Mouse (Mus musculus) ES-E14 (cell line): Measurements from ENCODE around the gene Olfr267. TPM values are rescaled to one million over a fixed set of nuclear protein-coding genes. Genes with fewer than 3 reads are reported as not detected.

Source experiments
- DNase-seq: peaks from one replicate; pipeline ENCODE4 v3.0.0-alpha.2; 2013; ENCODE audit warnings: low read depth, low spot score
- H3K27ac ChIP-seq: 2 replicates; pipeline ENCODE4 v1.5.1; 2012; ENCODE audit warnings: low read depth, mild to moderate bottlenecking, low read length, moderate library complexity, mixed read lengths; ENCODE audit not compliant: poor library complexity, insufficient read depth, severe bottlenecking
- H3K36me3 ChIP-seq: 2 replicates; pipeline ENCODE4 v1.6.1; 2012; ENCODE audit warnings: mild to moderate bottlenecking, low read length, moderate library complexity, mixed read lengths; ENCODE audit not compliant: control insufficient read depth, poor library complexity, insufficient read depth, severe bottlenecking
- H3K4me1 ChIP-seq, 2 experiments: fragments of 150-350 bp in 1 of 2; sonication (generic) in 1 of 2; 2 replicates each; pipeline ENCODE4 v1.6.1; 2012; ENCODE audit warnings: low read length in 2 of 2, mild to moderate bottlenecking in 1 of 2, mixed read lengths in 1 of 2; ENCODE audit not compliant: control insufficient read depth in 2 of 2, insufficient read depth in 2 of 2, poor library complexity in 1 of 2
- H3K4me3 ChIP-seq, 2 experiments: fragments of 150-350 bp in 1 of 2; sonication (generic) in 1 of 2; 2 replicates each; pipeline ENCODE4 v1.5.1; 2012; ENCODE audit warnings: low read length in 2 of 2, low read depth in 1 of 2, mild to moderate bottlenecking in 1 of 2, mixed read lengths in 1 of 2; ENCODE audit not compliant: insufficient read depth in 1 of 2, poor library complexity in 1 of 2, severe bottlenecking in 1 of 2
- H3K9ac ChIP-seq: 2 replicates; pipeline ENCODE4 v1.6.1; 2012; ENCODE audit warnings: low read depth, mild to moderate bottlenecking, low read length, mixed read lengths; ENCODE audit not compliant: poor library complexity, insufficient read depth, severe bottlenecking
- H3K9me3 ChIP-seq: fragments of 150-350 bp; sonication (generic); 2 replicates; pipeline ENCODE4 v1.6.1; 2012; ENCODE audit warnings: low read depth, mild to moderate bottlenecking, low read length; ENCODE audit not compliant: control insufficient read depth, insufficient read depth
- CHD2 ChIP-seq: IDR thresholded peaks from 2 replicates; pipeline ENCODE4 v1.6.1; 2014; ENCODE audit warnings: mild to moderate bottlenecking, low read depth, low read length, inconsistent platforms
- HCFC1 ChIP-seq: IDR thresholded peaks from 2 replicates; pipeline ENCODE4 v1.6.1; 2012; ENCODE audit warnings: low read length, inconsistent platforms, borderline replicate concordance; ENCODE audit not compliant: insufficient read depth
- MAFK ChIP-seq: IDR thresholded peaks from 2 replicates; pipeline ENCODE4 v1.6.1; 2014; ENCODE audit warnings: mild to moderate bottlenecking, low read depth, low read length, inconsistent platforms; ENCODE audit not compliant: insufficient read depth
- ZC3H11A ChIP-seq: IDR thresholded peaks from 2 replicates; pipeline ENCODE4 v1.6.1; 2012; ENCODE audit warnings: low read depth, mild to moderate bottlenecking, inconsistent platforms, low read length, borderline replicate concordance
- ZNF384 ChIP-seq: IDR thresholded peaks from 2 replicates; pipeline ENCODE4 v1.6.1; 2012; ENCODE audit warnings: low read depth, low read length, inconsistent platforms
- in situ Hi-C, 2 experiments: fragments of 600-800 bp; cut with MboI; formaldehyde crosslinking; loops; one replicate each; pipeline ENCODE4 v1.15.1; 2025; ENCODE audit warnings: low sequenced_read_pairs in 2 of 2, inconsistent platforms in 1 of 2; ENCODE audit not compliant: unreplicated experiment in 2 of 2
- total RNA-seq: library from RNA; depleted of rRNA; stranded (reverse); fragments of 300-350 nt; gene quantifications from 2 replicates; pipeline ENCODE4 v1.2.3, GENCODE M21; 2012; rRNA removed

Gene Olfr267
- total RNA-seq, 1 experiment: not detected

- Histone ChIP-seq H3K4me1 (0 out of 4 replicates have a peak, but pooled peaks cover 0 to 2% of the 10 kb centered on the region in 2 experiments), H3K36me3 (no peaks in the 10 kb centered on the region), H3K4me3 (no peak overlapping the region), H3K9ac (no peak overlapping the region), H3K27ac (no peak overlapping the region), H3K9me3 (no peaks in the 10 kb centered on the region)
- in situ Hi-C loops: no loop called here
- no peak for DNase-seq
- no peak for TF ChIP-seq MAFK
- TF ChIP-seq ZNF384: no peak
- TF ChIP-seq ZC3H11A: no peak
- no peak for TF ChIP-seq CHD2
- no peak for TF ChIP-seq HCFC1
These were observed 38.0 kb downstream of the Olfr267 start for GRCm38 (mm10) chr4:58749510-58749909.

DNA sequence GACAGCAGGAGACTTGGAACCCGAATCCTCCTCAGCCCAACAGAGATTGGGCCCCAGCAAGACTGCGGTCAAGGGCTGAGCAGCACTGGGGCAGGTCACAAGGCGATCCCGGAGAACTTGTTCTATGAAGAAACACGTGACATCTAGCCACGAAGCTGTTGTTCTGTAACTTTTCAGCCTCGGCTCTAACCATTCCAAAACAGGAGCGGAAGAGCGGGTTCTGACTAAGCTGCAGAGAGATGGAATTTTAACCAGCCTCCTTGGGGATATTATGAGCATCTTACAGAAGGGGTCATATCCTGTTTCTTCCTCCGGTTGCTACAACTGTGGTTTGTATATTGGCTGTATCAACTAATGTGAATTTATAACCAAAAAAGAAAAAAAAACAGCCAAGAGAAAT is 38.4 kb downstream of the Olfr267 start:
- no peak for TF ChIP-seq ZNF384
- no peak for TF ChIP-seq HCFC1
- no peak for TF ChIP-seq ZC3H11A
- no peak for TF ChIP-seq MAFK
- TF ChIP-seq CHD2: no peak
- in situ Hi-C loops: no loop called here
- no peak for DNase-seq
- H3K36me3 ChIP-seq: no peaks in the 10 kb centered on the region
- H3K4me3 ChIP-seq: no peak overlapping the region
- no peak overlapping the region for H3K27ac ChIP-seq
- H3K4me1 ChIP-seq: 0 out of 4 replicates have a peak, but pooled peaks cover 0 to 2% of the 10 kb centered on the region in 2 experiments
- H3K9me3 ChIP-seq: no peaks in the 10 kb centered on the region
- H3K9ac ChIP-seq: no peak overlapping the region

GRCm38 (mm10) chr4:58745583-58746222 is 41.8 kb downstream of the Olfr267 start:
- TF ChIP-seq MAFK (no peak), HCFC1 (no peak), ZC3H11A (no peak), ZNF384 (no peak), CHD2 (no peak)
- H3K4me3 ChIP-seq: no peak overlapping the region
- 0 out of 4 replicates have a peak, but pooled peaks cover 0 to 2% of the 10 kb centered on the region in 2 experiments for H3K4me1 ChIP-seq
- no peak for DNase-seq
- no peak overlapping the region for H3K9ac ChIP-seq
- in situ Hi-C loops: no loop called here
- H3K27ac ChIP-seq: no peak overlapping the region
- H3K36me3 ChIP-seq: no peaks in the 10 kb centered on the region
- no peaks in the 10 kb centered on the region for H3K9me3 ChIP-seq

DNA sequence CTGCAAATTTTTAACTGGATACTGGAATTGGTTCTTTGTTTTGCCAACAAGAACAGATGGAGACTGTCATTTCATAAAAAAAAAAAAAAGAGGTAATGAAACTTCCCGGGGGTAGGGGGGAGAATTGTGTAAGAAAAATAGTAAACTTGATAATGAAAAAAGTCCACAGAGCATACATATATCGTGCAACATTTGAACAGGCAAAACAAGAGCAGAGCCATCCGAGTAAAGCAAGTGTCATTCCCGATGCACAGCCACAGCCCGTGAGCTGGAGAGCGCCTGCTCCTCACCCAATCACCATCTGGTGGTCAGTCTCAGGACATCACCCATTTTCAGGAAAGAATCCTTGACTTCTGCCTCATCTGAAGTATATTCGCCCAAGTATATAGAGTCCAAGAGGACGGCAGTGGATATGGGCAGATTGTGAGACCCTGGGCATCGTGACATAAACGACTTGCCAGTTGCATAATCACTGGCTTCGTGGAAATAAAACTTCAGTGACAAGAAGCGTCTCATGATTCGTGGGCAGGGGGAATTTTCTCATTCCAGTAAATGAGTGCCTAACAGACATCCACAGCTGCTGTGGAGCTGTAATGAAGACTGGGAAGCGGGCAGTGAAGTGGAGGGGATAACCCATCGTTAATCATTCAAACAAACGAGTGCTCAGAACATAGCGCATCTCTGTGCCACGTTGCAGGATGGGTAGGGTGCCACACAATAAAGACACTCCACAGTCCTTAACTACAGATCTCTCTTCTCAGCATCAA is 50.5 kb downstream of the Olfr267 start:
- no peaks in the 10 kb centered on the region for H3K4me1 ChIP-seq
- no peak overlapping the region for H3K27ac ChIP-seq
- no peaks in the 10 kb centered on the region for H3K9me3 ChIP-seq
- no peak overlapping the region for H3K4me3 ChIP-seq
- DNase-seq: no peak
- H3K36me3 ChIP-seq: no peaks in the 10 kb centered on the region
- TF ChIP-seq ZNF384: no peak
- TF ChIP-seq MAFK: no peak
- no peak for TF ChIP-seq CHD2
- TF ChIP-seq HCFC1: no peak
- no peak for TF ChIP-seq ZC3H11A
- in situ Hi-C loops: no loop called here
- no peak overlapping the region for H3K9ac ChIP-seq

Other genes with a start within 250 kb of the Olfr267 start
- 31.0 and 44.2 TPM in 2 replicates for gene Lpar1, start 233.8 kb downstream of the Olfr267 start, total RNA-seq
- gene Ecpas, start 125.0 kb upstream of the Olfr267 start, total RNA-seq: 10.6 and 23.9 TPM in 2 replicates
- gene Zkscan16, start 155.9 kb upstream of the Olfr267 start, total RNA-seq: 0.63 and 0.80 TPM in 2 replicates
- gene Ptgr1, start 199.4 kb upstream of the Olfr267 start, total RNA-seq: 8.0 and 14.4 TPM in 2 replicates
- gene Dnajc25, start 207.3 kb upstream of the Olfr267 start, total RNA-seq: 7.8 and 12.0 TPM in 2 replicates
- not detected in 2 replicates for gene Gm20503, start 215.5 kb upstream of the Olfr267 start, total RNA-seq
- 12.6 and 25.3 TPM in 2 replicates for gene Gng10, start 247.4 kb upstream of the Olfr267 start, total RNA-seq